Mouse (Mus musculus): ENCODE results near the gene Tcap. TPM values are rescaled to one million over a fixed set of nuclear protein-coding genes. Genes with fewer than 3 reads are reported as not detected.
"Not testable (repeated sequence)": the region's sequence is repeated elsewhere in the genome, so short reads cannot be mapped to it uniquely, and the experiment has no call there.

The Tcap gene
- total RNA-seq, 4 experiments from 2014 or later = 1.2 to 15.3 (median 8.3) TPM

DNA sequence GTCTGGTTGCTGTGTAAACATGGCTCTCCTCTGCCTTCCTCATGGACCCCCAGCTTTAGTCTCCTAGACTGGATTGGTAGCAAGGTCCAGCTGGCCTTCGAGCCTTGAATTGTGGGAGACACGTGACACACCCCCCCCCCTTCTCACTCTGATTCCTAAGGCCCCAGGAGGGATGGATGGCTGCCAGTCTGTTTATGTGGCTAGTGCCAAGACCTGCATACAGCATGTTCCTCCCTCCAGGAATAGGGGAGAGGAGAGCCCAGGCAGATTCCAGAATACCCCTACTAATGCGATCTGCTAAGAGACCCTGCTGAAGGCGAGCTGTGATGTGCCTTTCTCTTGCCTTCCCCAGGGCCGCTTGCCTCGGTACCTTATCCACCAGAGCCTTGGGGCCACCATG is 3.5 kb upstream of the Tcap start:
- no peak for DNase-seq (ENCODE audit: low spot score in 2 of 2)

- DNase-seq (ENCODE audit: low spot score in 2 of 2) = no peak
Observed at GRCm38 (mm10) chr11:98381651-98382050, 2.0 kb upstream of the Tcap start.

DNA sequence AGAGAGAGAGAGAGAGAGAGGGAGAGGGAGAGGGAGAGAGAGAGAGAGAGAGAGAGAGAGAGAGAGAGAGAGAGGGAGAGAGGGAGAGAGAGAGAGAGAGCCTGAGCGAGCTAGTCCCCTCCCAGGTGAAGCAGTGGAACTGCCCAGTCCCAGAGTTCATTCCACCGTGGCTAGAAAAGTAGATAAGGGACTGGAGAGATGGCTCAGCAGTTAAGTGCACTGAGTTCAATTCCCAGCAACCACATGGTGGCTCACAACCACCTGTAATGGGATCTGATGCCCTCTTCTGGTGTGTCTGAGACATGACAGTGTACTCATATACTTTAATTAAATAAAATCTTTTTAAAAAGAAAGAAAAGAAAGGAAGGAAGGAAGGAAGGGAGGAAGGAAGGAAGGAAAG is 1.2 kb upstream of the Tcap start:
- not testable (repeated sequence) for DNase-seq (ENCODE audit: low spot score in 2 of 2)

GRCm38 (mm10) chr11:98384216-98384615 is 605 bp downstream of the Tcap start:
- no peak for DNase-seq (ENCODE audit: low spot score in 2 of 2)

- no peak for DNase-seq (ENCODE audit: low spot score in 2 of 2)
Observed at GRCm38 (mm10) chr11:98384721-98385637, 1.4 kb downstream of the Tcap start.

GRCm38 (mm10) chr11:98385638-98386585 is 2.3 kb downstream of the Tcap start, which contains the start of gene Pnmt:
TSS of gene Pnmt (plus strand) at chr11:98386450.
- DNase-seq (ENCODE audit: low spot score in 2 of 2) = no peak

- DNase-seq (ENCODE audit: low spot score in 2 of 2) = no peak
Observed at GRCm38 (mm10) chr11:98386596-98386995, 3.0 kb downstream of the Tcap start.

DNA sequence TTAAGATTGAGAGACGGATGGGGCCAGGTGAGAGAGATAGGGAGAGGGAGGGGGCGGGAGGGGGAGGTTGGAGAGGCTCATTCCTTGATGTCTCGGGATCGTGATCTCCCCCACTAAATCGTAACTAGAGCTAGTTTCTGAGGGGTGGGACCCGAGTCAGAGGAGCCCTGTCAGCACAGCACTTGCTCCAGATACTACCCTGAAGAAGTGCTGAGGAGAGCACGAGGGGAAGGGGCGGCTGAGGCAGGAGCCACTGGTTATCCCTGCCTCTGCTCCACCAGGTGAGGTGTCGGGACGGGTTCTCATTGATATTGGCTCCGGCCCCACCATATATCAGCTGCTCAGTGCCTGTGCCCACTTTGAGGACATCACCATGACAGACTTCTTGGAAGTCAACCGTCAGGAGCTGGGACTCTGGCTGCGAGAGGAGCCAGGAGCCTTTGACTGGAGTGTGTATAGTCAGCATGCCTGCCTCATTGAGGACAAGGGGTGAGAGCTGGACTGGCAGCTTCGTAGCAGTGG is 3.5 kb downstream of the Tcap start:
- DNase-seq (ENCODE audit: low spot score in 2 of 2) = no peak

DNA sequence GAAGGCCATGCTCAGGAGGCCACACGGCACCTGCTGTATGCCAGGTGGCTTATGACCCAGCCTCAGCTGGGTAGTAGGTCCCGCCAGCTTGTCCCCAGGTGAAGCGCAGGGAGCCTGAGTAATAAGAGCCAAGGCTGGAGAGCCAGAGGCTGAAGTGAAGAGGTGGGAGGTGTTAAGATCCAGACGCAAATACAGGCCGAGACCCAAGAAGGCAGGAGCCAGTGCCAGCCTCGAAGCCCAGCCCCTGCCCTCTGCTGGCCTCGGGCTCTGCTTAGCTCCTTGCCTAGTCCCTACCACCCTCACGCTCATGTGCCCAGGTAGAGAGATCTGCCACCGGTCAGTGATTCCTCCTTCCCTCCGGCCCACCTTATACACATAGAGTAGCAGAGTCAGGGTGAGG is 4.7 kb downstream of the Tcap start:
- DNase-seq (ENCODE audit: low spot score in 2 of 2) = no peak

- DNase-seq (ENCODE audit: low spot score in 2 of 2) = peak in 1 of 2 experiments; percentile 58
Observed at GRCm38 (mm10) chr11:98389221-98389780, 5.7 kb downstream of the Tcap start.

- DNase-seq (ENCODE audit: low spot score in 2 of 2) = no peak
Observed at GRCm38 (mm10) chr11:98390141-98390540, 6.5 kb downstream of the Tcap start.

DNA sequence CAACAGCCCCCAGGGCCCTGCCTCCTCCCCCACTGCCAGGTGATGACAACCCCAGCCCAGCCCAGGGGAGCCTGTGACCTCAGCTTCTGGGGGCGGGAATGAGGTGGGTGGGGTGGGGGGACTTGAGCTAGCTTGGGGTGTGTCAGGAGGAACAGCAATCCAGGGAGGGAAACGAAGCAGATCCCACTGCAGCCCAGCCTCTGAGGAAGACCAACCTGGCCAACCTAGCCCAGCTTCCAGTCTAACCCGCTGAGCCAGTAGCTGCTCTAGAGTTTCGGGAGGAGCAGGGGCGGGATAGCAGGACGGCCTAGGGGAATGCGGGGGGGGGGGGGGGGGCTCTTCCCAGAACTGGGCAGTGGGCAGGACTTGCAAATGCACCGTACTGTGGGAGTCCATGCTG is 8.4 kb downstream of the Tcap start:
- DNase-seq (ENCODE audit: low spot score in 2 of 2) = no peak

GRCm38 (mm10) chr11:98392645-98393044 is 9.0 kb downstream of the Tcap start:
- DNase-seq (ENCODE audit: low spot score in 2 of 2) = no peak

DNA sequence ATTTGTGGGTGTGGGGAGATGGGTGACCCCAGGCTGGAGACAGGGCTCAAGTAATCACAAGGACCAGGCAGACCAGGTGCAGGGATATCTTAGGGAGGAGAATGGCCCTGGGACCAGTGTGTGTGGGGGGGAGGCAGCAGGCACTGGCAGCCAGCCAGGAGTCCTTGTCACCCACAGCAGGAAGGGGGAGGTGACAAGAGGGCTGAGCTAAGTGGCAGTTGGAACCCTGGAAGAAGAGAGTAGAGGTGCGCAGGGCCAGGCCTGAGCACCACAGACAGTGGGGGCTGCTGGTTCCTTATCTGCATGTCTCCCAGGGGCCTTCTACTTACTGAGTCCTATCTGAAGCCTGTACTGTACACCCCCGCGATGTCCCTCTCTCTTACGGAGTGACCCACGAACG is 9.7 kb downstream of the Tcap start:
- no peak for DNase-seq (ENCODE audit: low spot score in 2 of 2)

GRCm38 (mm10) chr11:98394301-98394700 is 10.7 kb downstream of the Tcap start:
- no peak for DNase-seq (ENCODE audit: low spot score in 2 of 2)

GRCm38 (mm10) chr11:98395041-98395440 is 11.4 kb downstream of the Tcap start:
- DNase-seq (ENCODE audit: low spot score in 2 of 2) = no peak

DNA sequence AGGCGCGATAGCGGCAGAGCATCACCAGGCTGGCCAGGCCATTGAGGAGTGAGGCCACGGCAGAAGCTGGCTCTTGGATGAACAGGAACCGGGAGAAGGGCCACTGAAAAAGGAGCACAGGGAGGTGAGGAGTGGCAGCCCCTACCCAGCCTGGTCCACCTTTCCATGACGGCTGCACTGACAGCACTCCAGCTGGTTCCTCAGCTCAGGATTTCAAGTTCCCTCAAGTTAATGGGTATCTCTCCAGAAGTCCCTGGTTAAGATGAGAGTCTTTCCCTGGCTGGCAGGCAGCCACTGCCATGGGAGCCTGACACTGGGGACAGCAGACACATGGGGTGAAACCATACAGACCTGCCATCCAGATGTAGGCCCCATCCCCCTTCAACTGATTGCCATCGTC is 14.3 kb downstream of the Tcap start:
- DNase-seq (ENCODE audit: low spot score in 2 of 2) = no peak

GRCm38 (mm10) chr11:98400161-98400726 is 16.6 kb downstream of the Tcap start, which contains the start of gene Pgap3:
TSS of gene Pgap3 (minus strand) at chr11:98400490.
- peak; percentile 89 to 91 for DNase-seq (ENCODE audit: low spot score in 2 of 2)

DNA sequence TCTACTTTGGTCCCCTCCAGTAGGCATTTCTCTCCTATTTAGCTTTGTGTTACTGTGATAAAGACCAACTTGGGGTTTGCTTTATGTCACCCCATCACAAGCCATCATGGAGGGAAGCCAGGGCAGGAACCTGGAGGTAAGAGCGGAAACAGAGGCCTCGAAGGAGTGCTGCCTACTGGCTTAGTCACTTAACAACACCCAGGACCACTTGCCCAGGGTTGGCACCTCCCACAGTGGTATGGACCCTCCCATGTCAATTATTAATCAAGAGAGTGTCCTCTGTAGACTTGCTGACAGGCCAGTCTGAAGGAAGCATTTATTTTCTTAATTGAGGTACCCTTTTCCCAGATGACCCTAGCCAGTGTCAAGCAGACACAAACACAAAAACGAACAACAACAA is 17.2 kb downstream of the Tcap start:
- DNase-seq (ENCODE audit: low spot score in 2 of 2) = no peak

DNA sequence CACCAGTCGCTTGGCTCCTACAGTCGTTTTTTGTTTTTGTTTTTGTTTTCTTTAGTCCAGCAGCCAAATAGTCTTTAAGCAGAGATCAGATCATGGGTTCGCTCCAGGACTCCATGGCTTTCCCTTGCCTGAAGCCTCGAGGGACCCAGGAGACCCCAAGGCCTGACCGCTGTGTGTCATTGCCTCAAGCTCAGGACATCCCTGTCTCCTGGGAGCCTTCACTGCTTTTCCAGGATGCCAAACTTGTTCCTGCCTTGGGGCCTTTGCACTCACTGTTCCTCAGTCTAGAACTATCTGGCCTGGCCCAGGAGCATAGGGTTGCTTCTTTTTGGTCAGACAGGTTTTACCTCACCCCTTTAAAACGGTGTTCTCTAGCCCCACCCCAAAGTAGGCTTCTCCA is 23.0 kb downstream of the Tcap start:
- DNase-seq (ENCODE audit: low spot score in 2 of 2) = no peak

- DNase-seq (ENCODE audit: low spot score in 2 of 2) = no peak
Observed at GRCm38 (mm10) chr11:98408872-98409271, 25.3 kb downstream of the Tcap start.
